Mouse (Mus musculus): ENCODE measurements around the gene Flnb. TPM values are rescaled to one million over a fixed set of nuclear protein-coding genes. Genes with fewer than 3 reads are reported as not detected.

Flnb gene
- polyA plus RNA-seq, 1 experiment from 2014 or later: 8.7 TPM

DNA sequence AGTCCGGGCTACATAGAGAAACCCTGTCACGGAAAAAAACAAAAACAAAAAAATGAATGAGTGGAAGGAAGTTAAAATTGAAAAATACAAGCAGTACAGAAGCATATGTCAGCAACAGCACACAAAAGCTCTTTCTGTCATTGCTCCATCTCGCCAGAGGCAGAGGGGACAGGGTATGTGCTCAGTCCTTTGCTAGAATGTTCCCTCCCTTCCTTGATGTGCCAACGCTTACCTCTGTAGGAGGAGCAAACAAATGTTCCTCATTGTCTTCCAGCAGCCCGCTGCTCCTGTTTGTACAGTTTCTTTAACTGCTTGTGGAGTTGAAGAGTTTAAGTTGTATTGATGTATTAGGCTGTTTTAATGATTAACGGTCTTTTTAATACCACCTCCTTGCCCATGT lies 37.3 kb downstream of the Flnb start:
- H3K9ac ChIP-seq: no peak overlapping the region
- H3K27me3 ChIP-seq: no peaks in the 10 kb centered on the region
- H3K27ac ChIP-seq: no peak overlapping the region
- H3K36me3 ChIP-seq (ENCODE audit: poor library complexity, severe bottlenecking): no peaks in the 10 kb centered on the region
- H3K9me3 ChIP-seq (replicated peaks): no peaks in the 10 kb centered on the region
- no peak overlapping the region for H3K4me3 ChIP-seq
- H3K4me2 ChIP-seq: no peak overlapping the region
- ATAC-seq: no peak
- WGBS: 47% methylated on average over 6 of the region's 6 CpGs
- peaks cover 50% of the 10 kb centered on the region for H3K4me1 ChIP-seq

DNA sequence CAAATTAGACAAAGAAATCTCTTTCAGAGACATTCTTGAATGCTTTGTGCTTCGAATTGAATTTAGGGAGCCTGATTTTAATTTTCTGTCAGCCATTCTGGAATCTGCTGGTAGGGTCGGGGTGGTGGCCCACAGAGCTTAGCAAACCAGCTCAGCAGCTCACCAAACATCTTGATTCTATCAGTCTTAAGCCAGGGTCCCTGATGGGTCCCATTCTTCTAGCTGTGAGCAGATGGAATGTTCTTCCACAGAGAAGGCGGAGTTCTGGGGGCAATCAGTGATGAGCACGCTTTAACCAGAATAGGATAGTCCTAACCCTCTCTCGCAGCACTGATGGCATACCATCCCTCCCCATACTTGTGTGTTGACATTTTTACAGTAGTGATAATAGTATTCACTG lies 37.7 kb downstream of the Flnb start:
- WGBS: 48% methylated on average over 5 of the region's 5 CpGs
- Histone ChIP-seq H3K36me3 (ENCODE audit: poor library complexity, severe bottlenecking) (no peaks in the 10 kb centered on the region), H3K27me3 (no peaks in the 10 kb centered on the region), H3K4me1 (peaks cover 50% of the 10 kb centered on the region), H3K27ac (no peak overlapping the region), H3K9ac (no peak overlapping the region), H3K4me2 (no peak overlapping the region), H3K4me3 (no peak overlapping the region), H3K9me3 (replicated peaks) (no peaks in the 10 kb centered on the region)
- no peak for ATAC-seq

DNA sequence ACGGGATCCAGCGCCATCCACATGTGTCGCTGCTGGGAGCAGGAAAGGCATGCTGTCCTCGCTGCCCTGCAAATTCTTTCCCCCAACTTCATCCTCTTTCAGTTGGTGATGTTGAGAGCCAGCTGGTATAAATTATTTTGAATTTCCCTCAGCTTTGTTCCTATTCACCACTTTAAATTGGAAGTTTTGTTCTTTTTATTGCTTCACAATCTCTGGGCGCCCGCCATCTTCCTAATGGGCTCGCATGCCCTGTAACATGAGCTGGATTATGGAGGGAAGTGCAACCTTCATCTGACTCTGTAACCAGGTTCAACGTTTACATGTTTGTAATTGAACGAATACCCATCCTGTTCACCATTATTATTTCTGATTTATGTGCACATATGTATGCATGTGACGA lies 38.6 kb downstream of the Flnb start:
- WGBS: 76% methylated on average over 10 of the region's 10 CpGs
- ATAC-seq: no peak
- H3K36me3 ChIP-seq (ENCODE audit: poor library complexity, severe bottlenecking): no peaks in the 10 kb centered on the region
- H3K4me1 ChIP-seq: peaks cover 44% of the 10 kb centered on the region
- H3K9me3 ChIP-seq (replicated peaks): no peaks in the 10 kb centered on the region
- no peak overlapping the region for H3K4me3 ChIP-seq
- no peak overlapping the region for H3K9ac ChIP-seq
- no peaks in the 10 kb centered on the region for H3K27me3 ChIP-seq
- H3K4me2 ChIP-seq: no peak overlapping the region
- no peak overlapping the region for H3K27ac ChIP-seq

DNA sequence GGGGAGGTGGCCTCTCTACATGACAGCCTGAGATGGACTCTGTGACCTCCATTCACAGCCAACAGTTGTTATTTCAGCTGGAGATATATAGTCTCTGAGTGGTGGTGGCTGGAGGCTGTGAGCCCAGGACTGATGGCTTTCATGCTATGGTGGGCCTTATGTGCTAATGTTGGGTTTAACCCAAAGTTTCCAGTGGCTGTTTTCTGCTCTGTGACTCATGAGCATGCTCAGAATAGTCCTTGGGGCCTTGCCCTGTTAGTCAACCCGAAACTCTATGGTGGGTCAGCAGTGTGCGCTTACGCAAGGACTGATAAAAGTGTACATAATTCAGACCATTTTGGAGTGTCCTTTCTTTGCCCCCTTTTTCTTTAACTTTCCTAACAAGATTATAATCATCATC lies 40.1 kb downstream of the Flnb start:
- WGBS: 97% methylated on average over 3 of the region's 3 CpGs
- Histone ChIP-seq H3K4me3 (no peak overlapping the region), H3K4me2 (no peak overlapping the region), H3K9me3 (replicated peaks) (no peaks in the 10 kb centered on the region), H3K9ac (no peak overlapping the region), H3K27me3 (no peaks in the 10 kb centered on the region), H3K27ac (no peak overlapping the region), H3K4me1 (peaks cover 29% of the 10 kb centered on the region), H3K36me3 (ENCODE audit: poor library complexity, severe bottlenecking) (no peaks in the 10 kb centered on the region)
- ATAC-seq: no peak

DNA sequence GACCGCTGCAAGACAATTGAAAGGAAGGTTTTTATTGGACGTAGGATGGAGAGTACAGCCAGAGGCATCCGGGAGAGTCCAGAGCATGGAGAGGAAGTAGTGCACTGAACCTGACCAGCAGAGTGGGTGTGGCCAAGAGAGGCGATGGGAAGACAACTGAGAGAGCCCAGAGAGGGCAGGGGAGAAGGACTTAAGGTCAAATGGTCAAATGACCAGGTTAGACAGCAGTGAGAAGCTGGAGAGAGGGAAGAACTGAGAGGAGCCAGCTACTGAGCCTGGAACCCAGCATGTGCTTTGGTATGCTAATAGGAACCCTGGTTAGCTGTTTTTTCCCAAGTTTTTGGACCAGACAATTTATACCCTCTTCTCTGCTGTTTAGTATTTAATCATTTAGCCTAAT lies 40.7 kb downstream of the Flnb start:
- no peak for ATAC-seq
- 77% methylated on average over 4 of the region's 4 CpGs for WGBS

DNA sequence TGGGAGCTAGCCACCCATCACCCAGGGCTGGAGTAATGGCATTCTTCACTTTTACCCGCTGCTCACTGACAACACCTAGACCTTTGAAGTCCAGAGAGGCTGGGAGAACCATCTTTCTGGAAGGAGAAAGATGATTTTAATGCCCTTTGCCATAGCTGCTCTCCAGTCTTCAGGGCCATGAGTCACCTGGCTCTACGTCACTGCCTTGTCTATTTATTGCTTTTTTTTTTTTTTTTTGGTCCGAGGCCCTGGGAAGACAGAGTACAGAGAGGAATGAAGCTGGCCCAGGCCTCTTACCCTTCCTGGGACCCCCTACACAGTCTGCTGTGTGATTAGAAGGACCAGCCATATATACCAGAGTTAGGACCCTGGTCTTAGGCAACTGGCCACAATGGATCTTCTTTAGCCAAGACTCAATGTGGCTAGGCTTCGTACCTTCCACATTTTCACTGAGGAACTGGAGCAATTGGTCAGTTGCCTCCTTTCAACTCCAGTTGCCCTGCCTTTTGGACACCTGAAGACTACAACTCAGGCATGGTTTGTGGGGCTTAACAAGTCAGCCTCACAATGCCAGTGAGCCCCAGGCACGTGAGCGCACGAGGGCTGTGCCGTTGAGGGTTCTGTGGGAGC lies 42.9 kb downstream of the Flnb start:
- Histone ChIP-seq H3K4me3 (no peak overlapping the region), H3K36me3 (ENCODE audit: poor library complexity, severe bottlenecking) (no peaks in the 10 kb centered on the region), H3K27me3 (no peaks in the 10 kb centered on the region), H3K9ac (no peak overlapping the region), H3K27ac (no peak overlapping the region), H3K4me1 (peaks cover 17% of the 10 kb centered on the region), H3K9me3 (replicated peaks) (no peaks in the 10 kb centered on the region), H3K4me2 (no peak overlapping the region)
- ATAC-seq: no peak
- 92% methylated on average over 8 of the region's 8 CpGs for WGBS

More for the DNA sequence above, 40.7 kb downstream of the Flnb start:
- H3K9me3 ChIP-seq (replicated peaks): no peaks in the 10 kb centered on the region
- no peaks in the 10 kb centered on the region for H3K36me3 ChIP-seq (ENCODE audit: poor library complexity, severe bottlenecking)
- no peaks in the 10 kb centered on the region for H3K27me3 ChIP-seq
- no peak overlapping the region for H3K9ac ChIP-seq
- peaks cover 25% of the 10 kb centered on the region for H3K4me1 ChIP-seq
- no peak overlapping the region for H3K4me3 ChIP-seq
- no peak overlapping the region for H3K4me2 ChIP-seq
- H3K27ac ChIP-seq: no peak overlapping the region

DNA sequence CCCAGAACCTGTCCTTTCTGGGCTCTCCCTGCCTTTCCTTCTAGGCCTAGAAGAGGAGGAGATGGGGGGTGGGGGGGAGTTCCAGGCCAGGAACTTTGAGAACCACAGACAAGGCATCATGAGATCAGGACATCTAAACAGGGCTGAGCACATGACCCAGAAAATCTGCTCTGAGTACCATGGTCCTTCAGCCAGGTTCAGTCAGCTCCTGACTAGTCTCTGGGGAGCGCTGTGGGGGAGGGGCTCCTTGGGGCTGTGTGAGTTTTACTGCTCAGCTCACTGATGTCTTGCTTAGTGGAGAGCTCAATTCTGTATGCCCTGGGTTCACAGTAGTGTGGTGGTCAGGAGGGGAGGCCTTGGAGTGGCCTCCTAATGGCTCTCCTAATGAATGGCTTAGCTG lies 43.5 kb downstream of the Flnb start:
- Histone ChIP-seq H3K27ac (no peak overlapping the region), H3K4me3 (no peak overlapping the region), H3K27me3 (no peaks in the 10 kb centered on the region), H3K4me1 (peaks cover 10% of the 10 kb centered on the region; the same call in 1 of the 2 replicates), H3K4me2 (no peak overlapping the region), H3K36me3 (ENCODE audit: poor library complexity, severe bottlenecking) (no peaks in the 10 kb centered on the region), H3K9ac (no peak overlapping the region), H3K9me3 (replicated peaks) (no peaks in the 10 kb centered on the region)
- 0 out of 2 replicates have a peak, but pooled peaks have one; percentile 36 for ATAC-seq
- WGBS: 71% methylated on average over 1 of the region's 1 CpGs

DNA sequence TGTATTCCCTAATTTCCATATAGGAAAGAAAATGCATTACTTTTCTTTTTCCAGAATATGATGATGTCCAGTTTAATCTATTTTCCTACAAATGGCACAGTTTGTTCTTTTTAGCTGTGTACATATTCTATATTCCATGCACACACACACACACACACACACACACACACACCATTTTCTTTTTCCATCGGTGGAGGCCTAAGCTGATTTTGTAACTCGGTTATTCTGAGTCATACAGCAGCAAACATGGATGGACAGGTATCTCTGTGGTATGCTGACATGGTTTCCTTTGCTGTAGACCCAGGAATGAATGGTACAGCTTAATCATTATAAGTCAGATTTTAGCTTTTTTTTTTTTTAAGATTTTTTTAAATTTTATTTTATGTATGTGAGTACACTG lies 44.5 kb downstream of the Flnb start:
- Histone ChIP-seq H3K9ac (no peak overlapping the region), H3K4me1 (peaks cover 4% of the 10 kb centered on the region; the same call in 1 of the 2 replicates), H3K27ac (no peak overlapping the region), H3K4me2 (no peak overlapping the region), H3K4me3 (no peak overlapping the region), H3K36me3 (ENCODE audit: poor library complexity, severe bottlenecking) (no peaks in the 10 kb centered on the region), H3K9me3 (replicated peaks) (no peaks in the 10 kb centered on the region), H3K27me3 (no peaks in the 10 kb centered on the region)
- no peak for ATAC-seq
- 95% methylated on average over 2 of the region's 2 CpGs for WGBS

DNA sequence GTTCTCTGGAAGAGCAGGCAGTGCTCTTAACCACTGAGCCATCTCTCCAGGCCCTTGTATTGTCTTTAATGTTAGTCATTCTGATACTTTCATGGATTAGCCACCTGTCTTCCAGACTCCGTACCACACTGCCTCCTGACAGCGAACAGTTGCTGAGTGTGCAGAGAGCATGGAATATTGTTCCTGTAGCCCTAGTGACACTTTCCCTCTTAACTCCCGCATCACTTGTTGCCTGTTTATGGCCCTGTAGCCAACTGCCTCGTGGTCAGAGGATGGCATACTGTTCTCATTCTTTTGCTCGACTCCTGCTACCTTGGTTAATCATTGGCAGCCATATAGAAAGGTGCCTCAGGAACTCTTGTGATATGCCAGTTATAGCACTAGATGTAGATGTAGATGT lies 45.4 kb downstream of the Flnb start:
- no peak overlapping the region for H3K4me3 ChIP-seq
- H3K4me2 ChIP-seq: no peak overlapping the region
- no peak for ATAC-seq
- H3K4me1 ChIP-seq: peaks cover 4% of the 10 kb centered on the region; the same call in 1 of the 2 replicates
- H3K27me3 ChIP-seq: no peaks in the 10 kb centered on the region
- H3K9ac ChIP-seq: no peak overlapping the region
- 93% methylated on average over 5 of the region's 5 CpGs for WGBS
- no peaks in the 10 kb centered on the region for H3K9me3 ChIP-seq (replicated peaks)
- peaks cover 8% of the 10 kb centered on the region for H3K36me3 ChIP-seq (ENCODE audit: poor library complexity, severe bottlenecking)
- H3K27ac ChIP-seq: no peak overlapping the region

DNA sequence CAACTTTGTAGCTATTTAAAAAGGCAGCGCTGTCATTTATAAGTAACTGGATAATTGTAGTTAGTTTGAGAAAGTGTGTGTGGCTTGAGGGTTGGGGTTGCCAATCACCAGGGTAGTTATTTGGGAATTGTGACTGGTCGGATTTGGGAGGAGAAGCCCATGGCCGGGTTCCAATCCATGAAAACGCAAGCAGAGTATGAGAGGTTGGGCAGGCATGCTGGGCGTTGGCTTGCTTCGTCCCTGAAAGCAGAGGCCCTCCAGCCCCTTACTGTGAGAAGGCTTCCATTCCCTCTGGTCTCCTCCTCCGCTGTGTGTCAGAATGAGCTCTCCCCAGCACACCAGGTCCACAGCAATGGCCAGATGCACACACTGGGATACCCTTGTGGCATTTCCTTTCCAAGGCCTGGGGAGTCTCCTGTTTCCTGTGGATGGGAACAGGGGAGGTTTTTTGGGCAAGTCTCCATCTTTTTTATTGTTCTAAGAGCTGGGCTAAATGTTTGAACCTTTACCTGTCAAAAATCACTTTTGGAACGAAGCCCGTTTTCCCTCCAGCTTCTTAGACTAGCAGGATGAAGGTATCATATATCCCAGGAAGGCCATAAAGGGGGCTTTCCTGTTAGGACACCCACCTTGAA lies 46.2 kb downstream of the Flnb start:
- no peak overlapping the region for H3K9ac ChIP-seq
- ATAC-seq: no peak
- no peak overlapping the region for H3K27ac ChIP-seq
- H3K27me3 ChIP-seq: no peaks in the 10 kb centered on the region
- peaks cover 4% of the 10 kb centered on the region; the same call in 1 of the 2 replicates for H3K4me1 ChIP-seq
- H3K4me3 ChIP-seq: no peak overlapping the region
- 78% methylated on average over 9 of the region's 9 CpGs for WGBS
- peaks cover 11% of the 10 kb centered on the region for H3K36me3 ChIP-seq (ENCODE audit: poor library complexity, severe bottlenecking)
- no peak overlapping the region for H3K4me2 ChIP-seq
- H3K9me3 ChIP-seq (replicated peaks): no peaks in the 10 kb centered on the region

DNA sequence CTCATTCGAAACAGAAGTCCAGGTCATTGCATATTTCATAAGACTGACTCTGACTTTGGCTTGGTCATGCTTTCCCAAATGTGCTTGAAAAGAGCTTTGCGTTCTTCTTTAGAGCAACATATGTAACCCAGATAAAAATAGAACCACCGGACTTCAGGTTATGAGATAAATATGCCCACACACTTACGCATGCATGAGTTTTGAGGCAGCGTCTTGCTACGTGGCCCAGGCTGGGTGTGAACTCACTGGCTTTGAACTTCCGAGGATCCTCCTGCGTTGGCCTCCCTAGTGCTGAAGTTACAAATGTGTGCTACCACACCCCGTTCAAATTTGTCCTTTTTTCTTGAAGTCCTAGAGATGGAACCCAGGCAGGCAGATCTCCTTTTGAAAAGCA lies 46.7 kb downstream of the Flnb start:
- no peak overlapping the region for H3K4me2 ChIP-seq
- WGBS: 92% methylated on average over 9 of the region's 9 CpGs
- no peak overlapping the region for H3K9ac ChIP-seq
- no peak overlapping the region for H3K27ac ChIP-seq
- H3K4me1 ChIP-seq: peaks cover 4% of the 10 kb centered on the region; the same call in 1 of the 2 replicates
- ATAC-seq: no peak
- no peaks in the 10 kb centered on the region for H3K27me3 ChIP-seq
- H3K36me3 ChIP-seq (ENCODE audit: poor library complexity, severe bottlenecking): peaks cover 13% of the 10 kb centered on the region
- no peaks in the 10 kb centered on the region for H3K9me3 ChIP-seq (replicated peaks)
- no peak overlapping the region for H3K4me3 ChIP-seq

DNA sequence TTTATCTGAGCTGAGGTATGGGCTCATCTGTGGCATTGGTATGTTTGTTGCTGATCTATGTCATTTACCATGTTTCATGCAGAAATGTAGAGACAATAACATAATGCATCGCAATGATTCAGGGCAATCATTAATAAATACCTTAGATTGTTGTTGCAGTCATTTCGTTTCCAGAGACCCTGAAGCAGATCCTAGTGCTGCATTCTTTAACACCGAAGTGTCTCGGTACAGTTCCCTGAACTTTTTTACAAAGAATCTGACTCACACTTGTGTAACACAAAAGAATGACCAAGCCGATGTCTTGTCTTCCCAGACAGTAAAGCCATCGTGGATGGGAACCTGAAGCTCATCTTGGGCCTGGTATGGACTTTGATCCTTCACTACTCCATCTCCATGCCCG lies 49.5 kb downstream of the Flnb start:
- Histone ChIP-seq H3K4me2 (no peak overlapping the region), H3K4me1 (peaks cover 4% of the 10 kb centered on the region; the same call in 1 of the 2 replicates), H3K36me3 (ENCODE audit: poor library complexity, severe bottlenecking) (peaks cover 23% of the 10 kb centered on the region), H3K9ac (no peak overlapping the region), H3K4me3 (no peak overlapping the region), H3K27me3 (no peaks in the 10 kb centered on the region), H3K27ac (no peak overlapping the region), H3K9me3 (replicated peaks) (no peaks in the 10 kb centered on the region)
- 92% methylated on average over 7 of the region's 7 CpGs for WGBS
- ATAC-seq: no peak

DNA sequence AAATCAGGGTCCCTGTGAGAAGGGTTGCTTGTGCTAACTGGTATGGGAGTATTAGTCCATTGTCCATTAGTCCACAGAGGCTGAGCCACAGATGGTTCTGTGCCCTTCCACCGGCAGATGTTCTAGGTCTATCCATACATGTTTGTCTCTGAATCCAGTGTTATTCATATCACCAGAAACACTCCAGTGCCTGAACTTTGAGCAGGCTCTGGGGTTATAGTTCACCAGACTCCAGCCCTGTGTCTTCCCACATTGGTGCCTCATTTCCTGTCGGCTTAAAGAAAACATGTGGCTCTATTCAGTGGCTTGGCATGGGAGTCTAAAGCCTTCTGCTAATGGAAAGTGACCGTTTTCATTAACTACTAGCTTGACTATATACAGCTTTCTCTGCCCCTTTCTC lies 50.1 kb downstream of the Flnb start:
- no peak overlapping the region for H3K4me3 ChIP-seq
- H3K36me3 ChIP-seq (ENCODE audit: poor library complexity, severe bottlenecking): peaks cover 23% of the 10 kb centered on the region
- no peak overlapping the region for H3K4me2 ChIP-seq
- no peak for ATAC-seq
- no peak overlapping the region for H3K9ac ChIP-seq
- H3K9me3 ChIP-seq (replicated peaks): no peaks in the 10 kb centered on the region
- 90% methylated on average over 3 of the region's 3 CpGs for WGBS
- H3K4me1 ChIP-seq: peaks cover 4% of the 10 kb centered on the region; the same call in 1 of the 2 replicates
- no peak overlapping the region for H3K27ac ChIP-seq
- no peaks in the 10 kb centered on the region for H3K27me3 ChIP-seq

Data from forebrain, embryonic 13.5 days (tissue).